Mouse (Mus musculus): ENCODE measurements around the gene B020004J07Rik. TPM values are rescaled to one million over a fixed set of nuclear protein-coding genes. Genes with fewer than 3 reads are reported as not detected.
"Not testable (repeated sequence)": the region's sequence is repeated elsewhere in the genome, so short reads cannot be mapped to it uniquely, and the experiment has no call there.

B020004J07Rik gene
- not detected in 2 replicates for polyA plus RNA-seq (2015; fragmentation: Nextera tagmentation; extraction: Ambion mirVana)

- WGBS: 80% methylated on average over 4 of the region's 4 CpGs
- H3K27ac ChIP-seq; H3K4me1 ChIP-seq (replicated peaks): not testable (repeated sequence)
Measured at GRCm38 (mm10) chr4:101843923-101844322, at the start of gene B020004J07Rik. Gene B020004J07Rik (minus strand): TSS chr4:101844023.

DNA sequence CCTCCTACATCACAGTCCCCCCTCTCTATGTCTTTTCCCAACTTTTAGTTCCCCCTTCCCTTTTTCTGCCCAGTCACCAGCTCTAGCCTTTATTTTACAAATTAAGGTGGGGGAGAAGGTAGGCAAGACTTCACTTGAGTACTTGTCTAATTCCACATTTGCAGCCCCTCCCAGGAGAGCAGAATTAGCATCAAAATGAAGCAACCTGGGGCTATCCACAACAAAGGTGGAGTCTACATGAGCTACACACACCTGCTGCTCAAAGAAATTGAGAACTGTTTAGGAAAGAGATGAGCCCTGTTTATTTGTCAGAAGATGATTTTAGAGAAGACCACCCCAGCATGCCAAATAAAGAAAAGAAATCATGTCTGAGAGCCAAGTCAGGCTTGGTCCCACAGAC, 45.6 kb upstream of the B020004J07Rik start:
- H3K36me3 ChIP-seq: no peaks in the 10 kb centered on the region
- no peak overlapping the region for H3K9ac ChIP-seq
- H3K9me3 ChIP-seq (replicated peaks): no peaks in the 10 kb centered on the region
- no peak overlapping the region for H3K4me2 ChIP-seq
- H3K27ac ChIP-seq: no peak overlapping the region
- no peaks in the 10 kb centered on the region for H3K27me3 ChIP-seq
- no peaks in the 10 kb centered on the region for H3K4me1 ChIP-seq (replicated peaks)
- no peak for ATAC-seq (replicated peaks; ENCODE audit: insufficient number of reproducible peaks, insufficient read depth, low FRiP score, low read depth)
- no peak overlapping the region for H3K4me3 ChIP-seq

More at GRCm38 (mm10) chr4:101843923-101844322, at the start of gene B020004J07Rik:
- not testable (repeated sequence) for H3K36me3 ChIP-seq; H3K27me3 ChIP-seq; H3K9ac ChIP-seq; ATAC-seq (replicated peaks; ENCODE audit: insufficient number of reproducible peaks, insufficient read depth, low FRiP score, low read depth); H3K9me3 ChIP-seq (replicated peaks); H3K4me3 ChIP-seq; H3K4me2 ChIP-seq

DNA sequence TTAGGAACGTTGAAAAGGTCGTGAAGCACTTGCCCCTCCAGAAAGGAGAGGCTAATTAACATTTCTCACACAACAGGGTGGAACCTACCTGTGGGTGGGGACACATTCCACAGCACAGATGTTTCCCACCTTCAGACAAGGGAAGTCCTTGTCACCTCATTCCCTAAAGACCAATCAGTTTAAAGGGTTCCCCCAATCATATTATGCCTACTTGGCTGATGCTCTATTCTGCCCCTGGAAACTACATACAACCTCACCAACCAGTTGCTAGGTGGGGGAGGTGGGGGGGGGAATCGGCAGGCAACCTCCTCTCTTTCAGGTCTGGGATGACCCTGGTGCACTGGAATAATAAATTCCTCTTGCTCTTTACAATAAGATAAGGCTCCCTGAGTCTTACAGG, 39.8 kb upstream of the B020004J07Rik start:
- Histone ChIP-seq H3K36me3 (no peaks in the 10 kb centered on the region), H3K9me3 (replicated peaks) (no peaks in the 10 kb centered on the region), H3K4me1 (replicated peaks) (no peaks in the 10 kb centered on the region), H3K27ac (no peak overlapping the region), H3K27me3 (no peaks in the 10 kb centered on the region), H3K9ac (no peak overlapping the region), H3K4me3 (no peak overlapping the region), H3K4me2 (no peak overlapping the region)
- no peak for ATAC-seq (replicated peaks; ENCODE audit: insufficient number of reproducible peaks, insufficient read depth, low FRiP score, low read depth)
- 26% methylated on average over 3 of the region's 3 CpGs for WGBS

GRCm38 (mm10) chr4:101875687-101876086, 31.9 kb upstream of the B020004J07Rik start:
- H3K9ac ChIP-seq; H3K27ac ChIP-seq; H3K36me3 ChIP-seq; H3K9me3 ChIP-seq (replicated peaks); H3K27me3 ChIP-seq; H3K4me3 ChIP-seq; H3K4me2 ChIP-seq; ATAC-seq (replicated peaks; ENCODE audit: insufficient number of reproducible peaks, insufficient read depth, low FRiP score, low read depth); H3K4me1 ChIP-seq (replicated peaks): not testable (repeated sequence)
- WGBS: 81% methylated on average over 15 of the region's 15 CpGs

DNA sequence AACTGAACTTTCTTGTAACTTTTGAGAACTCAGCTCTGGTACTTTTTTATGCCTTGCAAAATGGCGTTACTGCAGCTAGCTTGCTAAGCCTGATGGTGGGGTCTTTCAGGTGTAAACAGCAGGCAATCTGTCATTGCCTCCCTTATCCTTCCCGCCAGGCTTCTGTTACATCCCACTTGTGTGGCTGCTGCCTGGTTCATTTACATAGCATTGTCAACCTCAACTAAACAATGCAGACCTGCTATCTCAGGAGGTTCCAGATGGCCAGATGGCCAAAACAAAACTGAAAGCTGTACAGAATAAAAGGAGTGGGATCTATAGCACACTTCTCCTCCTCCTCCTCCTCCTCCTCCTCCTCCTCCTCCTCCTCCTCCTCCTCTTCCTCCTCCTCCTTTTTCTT, 28.2 kb upstream of the B020004J07Rik start:
- not testable (repeated sequence) for H3K27ac ChIP-seq; ATAC-seq (replicated peaks; ENCODE audit: insufficient number of reproducible peaks, insufficient read depth, low FRiP score, low read depth); H3K9me3 ChIP-seq (replicated peaks); H3K36me3 ChIP-seq; H3K4me2 ChIP-seq; H3K4me3 ChIP-seq; H3K27me3 ChIP-seq; H3K9ac ChIP-seq; H3K4me1 ChIP-seq (replicated peaks)
- WGBS: 70% methylated on average over 2 of the region's 2 CpGs

GRCm38 (mm10) chr4:101862289-101862688, 18.5 kb upstream of the B020004J07Rik start:
- Histone ChIP-seq H3K36me3 (no peaks in the 10 kb centered on the region), H3K9me3 (replicated peaks) (no peaks in the 10 kb centered on the region), H3K9ac (no peak overlapping the region), H3K27ac (no peak overlapping the region), H3K4me1 (replicated peaks) (no peaks in the 10 kb centered on the region), H3K27me3 (no peaks in the 10 kb centered on the region), H3K4me3 (no peak overlapping the region), H3K4me2 (no peak overlapping the region)
- 80% methylated on average over 6 of the region's 6 CpGs for WGBS
- ATAC-seq (replicated peaks; ENCODE audit: insufficient number of reproducible peaks, insufficient read depth, low FRiP score, low read depth): no peak

- Histone ChIP-seq H3K9me3 (replicated peaks) (no peaks in the 10 kb centered on the region), H3K4me2 (no peak overlapping the region), H3K4me1 (replicated peaks) (no peaks in the 10 kb centered on the region), H3K36me3 (no peaks in the 10 kb centered on the region), H3K27ac (no peak overlapping the region), H3K4me3 (no peak overlapping the region), H3K27me3 (no peaks in the 10 kb centered on the region), H3K9ac (no peak overlapping the region)
- WGBS: 49% methylated on average over 6 of the region's 6 CpGs
- no peak for ATAC-seq (replicated peaks; ENCODE audit: insufficient number of reproducible peaks, insufficient read depth, low FRiP score, low read depth)
Measured at GRCm38 (mm10) chr4:101860873-101861272, 17.1 kb upstream of the B020004J07Rik start.

DNA sequence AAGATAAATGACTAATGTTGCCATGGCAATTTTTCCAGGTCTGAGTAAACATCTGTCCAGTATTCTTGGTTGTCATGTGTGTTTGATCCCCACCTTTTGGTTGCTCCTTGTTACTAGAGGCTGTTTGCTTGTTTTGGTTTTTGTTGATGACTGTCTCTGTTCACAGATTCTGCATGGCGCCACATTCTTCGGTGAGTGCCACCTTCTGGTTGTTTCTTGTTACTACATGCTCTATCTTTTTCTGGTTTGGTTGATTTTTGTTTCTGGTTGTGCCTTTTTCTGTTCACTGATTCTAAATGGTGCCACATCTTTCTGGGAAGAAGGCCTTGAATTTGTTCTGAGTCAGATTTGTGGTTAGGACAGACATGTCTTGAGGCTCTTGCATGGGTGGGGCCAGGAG, 7.1 kb upstream of the B020004J07Rik start:
- no peak overlapping the region for H3K27ac ChIP-seq
- H3K9me3 ChIP-seq (replicated peaks): 0 out of 2 replicates have a peak, but pooled peaks cover 5% of the 10 kb centered on the region
- no peak overlapping the region for H3K4me2 ChIP-seq
- WGBS: 64% methylated on average over 2 of the region's 2 CpGs
- no peaks in the 10 kb centered on the region for H3K4me1 ChIP-seq (replicated peaks)
- no peaks in the 10 kb centered on the region for H3K36me3 ChIP-seq
- H3K4me3 ChIP-seq: no peak overlapping the region
- no peaks in the 10 kb centered on the region for H3K27me3 ChIP-seq
- no peak overlapping the region for H3K9ac ChIP-seq
- ATAC-seq (replicated peaks; ENCODE audit: insufficient number of reproducible peaks, insufficient read depth, low FRiP score, low read depth): no peak

Other genes with a start within 250 kb of the B020004J07Rik start
- 72.6 and 81.7 TPM in 2 replicates for gene Leprot, start 196.3 kb downstream of the B020004J07Rik start, polyA plus RNA-seq (2015; fragmentation: Nextera tagmentation; extraction: Ambion mirVana)
- 1.6 TPM in 2 replicates for gene Lepr, start 126.6 kb downstream of the B020004J07Rik start, polyA plus RNA-seq (2015; fragmentation: Nextera tagmentation; extraction: Ambion mirVana)
- not detected in 2 replicates for gene C130073F10Rik, start 49.8 kb upstream of the B020004J07Rik start, polyA plus RNA-seq (2015; fragmentation: Nextera tagmentation; extraction: Ambion mirVana)
- gene Gm12800, start 65.1 kb upstream of the B020004J07Rik start, polyA plus RNA-seq (2015; fragmentation: Nextera tagmentation; extraction: Ambion mirVana): not detected in 2 replicates
- not detected in 2 replicates for gene Gm12794, start 96.4 kb upstream of the B020004J07Rik start, polyA plus RNA-seq (2015; fragmentation: Nextera tagmentation; extraction: Ambion mirVana)
- not detected in 2 replicates for gene Gm12790, start 137.0 kb upstream of the B020004J07Rik start, polyA plus RNA-seq (2015; fragmentation: Nextera tagmentation; extraction: Ambion mirVana)
- gene Gm12789, start 142.6 kb upstream of the B020004J07Rik start, polyA plus RNA-seq (2015; fragmentation: Nextera tagmentation; extraction: Ambion mirVana): not detected in 2 replicates
- gene Pde4b, start 243.5 kb upstream of the B020004J07Rik start, polyA plus RNA-seq (2015; fragmentation: Nextera tagmentation; extraction: Ambion mirVana): 24.6 and 27.4 TPM in 2 replicates